Mouse (Mus musculus) frontal cortex, postnatal 10 days (tissue): Measurements from ENCODE around the gene Rpp25.
A peak's percentile ranks its signal among the peaks of the same experiment; 100 is the strongest.

Source experiments
- DNase-seq, 2 experiments: peaks; one replicate each; pipeline ENCODE4 v3.0.0; 2022; ENCODE audit warnings: low spot score in 2 of 2, mixed read lengths in 1 of 2

The Rpp25 gene

DNA sequence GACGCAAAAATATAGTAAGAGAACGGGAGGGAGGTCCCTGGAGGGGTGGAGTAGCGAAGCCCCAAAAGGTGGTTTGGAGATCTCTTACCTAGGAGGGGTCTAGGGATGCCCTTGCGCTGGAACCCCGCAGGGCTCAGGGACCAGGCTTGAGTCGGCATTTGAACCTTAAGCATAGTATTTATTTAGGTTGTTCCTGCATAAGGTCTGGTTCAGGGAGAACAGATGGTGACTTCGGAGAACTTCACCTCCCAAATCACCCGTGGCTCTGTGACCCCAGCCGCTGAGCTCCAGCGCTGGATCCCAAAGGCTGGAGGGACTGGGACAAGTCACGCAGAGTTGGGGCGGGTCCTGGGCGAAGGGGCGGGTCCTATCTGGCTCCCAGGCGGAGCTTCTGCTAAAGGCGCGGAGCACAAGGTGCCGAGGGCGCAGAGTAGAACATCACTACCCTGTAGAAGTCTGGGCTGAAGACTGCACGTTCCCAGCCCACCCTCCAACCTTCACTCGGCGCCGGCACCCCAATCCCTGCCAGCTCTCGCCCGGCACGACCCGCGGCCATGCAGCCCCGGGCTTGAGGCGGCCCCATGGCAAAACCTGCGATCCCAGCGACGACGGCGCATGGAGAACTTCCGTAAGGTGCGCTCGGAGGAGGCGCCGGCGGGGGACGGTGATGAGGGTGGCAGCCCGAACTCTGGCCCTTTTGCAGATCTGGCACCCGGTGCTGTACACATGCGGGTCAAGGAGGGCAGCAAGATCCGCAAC lies at the start of gene Rpp25:
Gene Rpp25, plus strand, starts transcription at position 405 of the 759 bp plus-strand sequence.
- DNase-seq: peak in 1 of 2 experiments; percentile 58

DNA sequence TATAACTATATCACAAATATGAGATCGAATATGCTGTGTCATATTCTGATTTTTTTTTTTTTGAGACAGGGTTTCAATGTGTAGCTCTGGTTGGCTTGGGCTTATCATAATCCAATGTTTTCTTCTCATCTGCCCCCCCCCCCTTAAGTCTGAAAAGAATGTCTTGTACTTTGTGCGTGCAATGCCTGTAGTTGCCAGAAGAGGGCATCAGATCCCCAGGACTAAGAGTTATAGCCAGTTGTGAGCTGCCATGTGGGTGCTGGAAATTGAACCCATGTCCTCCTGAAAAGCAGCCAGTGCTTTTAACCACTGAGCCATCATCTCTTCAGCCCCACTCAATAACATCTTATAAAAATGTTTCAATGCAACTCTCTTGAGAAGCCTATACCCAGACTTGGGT lies 44.1 kb upstream of the Rpp25 start:
- no peak for DNase-seq

DNA sequence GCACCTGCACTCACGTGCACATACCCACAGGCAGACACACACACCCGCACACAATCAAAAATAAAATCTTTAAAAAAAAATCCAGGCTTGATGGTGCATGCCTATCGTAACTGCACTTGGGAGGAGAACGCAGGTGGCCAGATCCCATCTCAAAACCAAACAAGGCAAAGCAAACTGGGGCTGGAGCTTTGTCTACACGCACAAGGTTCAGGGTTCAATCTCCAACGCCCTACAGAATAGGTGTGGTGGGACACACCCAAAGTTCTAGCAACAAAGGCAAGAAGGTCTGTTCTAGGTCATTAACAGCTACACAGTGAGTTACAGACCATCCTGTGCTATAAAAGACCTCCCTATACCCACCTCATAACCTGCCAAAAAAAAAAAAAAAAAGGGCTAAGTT lies 41.0 kb upstream of the Rpp25 start:
- DNase-seq: no peak

DNA sequence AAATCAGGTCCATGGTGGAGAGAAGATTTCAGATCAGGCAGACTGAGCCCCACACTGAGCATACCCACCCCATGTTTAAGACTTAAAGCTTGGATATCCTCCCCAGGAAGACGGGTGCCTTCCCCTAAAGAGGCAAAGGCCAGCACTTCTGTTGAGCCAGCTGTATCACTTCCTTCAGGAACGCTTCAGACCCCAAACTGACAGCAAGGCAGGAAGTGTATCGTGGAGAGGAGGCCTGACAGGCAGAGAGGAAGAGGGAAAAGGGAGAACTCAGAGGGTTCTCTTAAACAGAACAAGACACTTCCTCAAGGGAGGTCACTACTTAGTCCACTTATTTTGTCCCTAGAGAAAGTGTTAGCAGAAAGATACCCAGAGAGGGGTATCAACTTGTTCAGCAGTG lies 37.7 kb upstream of the Rpp25 start:
- no peak for DNase-seq

GRCm38 (mm10) chr9:57467271-57467771 lies 36.5 kb upstream of the Rpp25 start:
- peak; percentile 57 to 58 for DNase-seq

GRCm38 (mm10) chr9:57467896-57468549 lies 35.8 kb upstream of the Rpp25 start, which contains the start of gene Scamp5:
TSS of gene Scamp5 (minus strand) at chr9:57468060.
- DNase-seq: peak; percentile 79 to 90

- peak; percentile 46 to 74 for DNase-seq
Measured at GRCm38 (mm10) chr9:57468914-57469313, 34.9 kb upstream of the Rpp25 start.

- peak; percentile 70 to 83 for DNase-seq
Measured at GRCm38 (mm10) chr9:57485774-57486173, 18.1 kb upstream of the Rpp25 start.

- DNase-seq: no peak
Measured at GRCm38 (mm10) chr9:57487807-57488206, 16.0 kb upstream of the Rpp25 start.

GRCm38 (mm10) chr9:57493532-57493931 lies 10.3 kb upstream of the Rpp25 start:
- DNase-seq: no peak

GRCm38 (mm10) chr9:57494970-57495369 lies 8.9 kb upstream of the Rpp25 start:
- DNase-seq: no peak

DNA sequence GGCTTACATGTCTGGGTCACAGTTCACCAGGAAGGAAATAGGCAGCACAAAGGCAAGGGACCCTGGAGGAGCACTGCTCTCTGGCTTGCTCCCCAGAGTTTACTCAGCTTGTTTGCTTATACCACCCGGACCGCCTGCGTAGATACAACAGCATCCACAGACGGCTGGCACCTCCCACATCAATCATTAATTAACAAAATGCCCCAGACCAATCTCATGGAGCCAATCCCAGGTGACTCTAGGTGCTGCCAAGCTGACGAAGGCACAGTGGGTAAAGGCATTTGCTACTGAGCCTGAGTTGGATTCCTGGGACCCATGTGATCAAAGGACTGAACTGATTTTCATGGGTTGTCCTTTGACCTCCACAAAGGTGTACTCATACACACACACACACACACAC lies 6.6 kb upstream of the Rpp25 start:
- DNase-seq: no peak

GRCm38 (mm10) chr9:57498536-57498935 lies 5.3 kb upstream of the Rpp25 start:
- no peak for DNase-seq

DNA sequence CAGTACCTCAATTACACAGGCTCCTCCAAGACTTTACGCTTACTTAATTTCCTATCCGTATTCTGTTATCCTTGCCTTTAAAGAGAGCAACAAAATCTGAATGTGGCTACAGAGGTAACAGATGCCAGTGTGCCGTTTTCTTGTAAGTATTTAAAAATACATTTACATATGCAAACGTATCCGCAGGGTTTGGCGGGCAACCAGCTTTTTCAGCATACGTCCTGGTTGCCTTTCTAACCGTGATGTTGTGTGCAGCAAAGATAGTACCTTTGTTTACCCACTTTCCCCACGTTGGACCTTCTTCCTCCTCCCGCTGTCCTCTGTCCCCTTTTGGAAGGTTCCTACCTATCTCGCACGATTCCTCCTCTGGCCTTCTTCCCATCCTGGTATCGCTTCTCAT lies 2.4 kb upstream of the Rpp25 start:
- no peak for DNase-seq

GRCm38 (mm10) chr9:57501861-57502260 lies 2.0 kb upstream of the Rpp25 start:
- peak; percentile 54 to 60 for DNase-seq

- DNase-seq: no peak
Measured at GRCm38 (mm10) chr9:57502911-57503621, 760 bp upstream of the Rpp25 start.

DNA sequence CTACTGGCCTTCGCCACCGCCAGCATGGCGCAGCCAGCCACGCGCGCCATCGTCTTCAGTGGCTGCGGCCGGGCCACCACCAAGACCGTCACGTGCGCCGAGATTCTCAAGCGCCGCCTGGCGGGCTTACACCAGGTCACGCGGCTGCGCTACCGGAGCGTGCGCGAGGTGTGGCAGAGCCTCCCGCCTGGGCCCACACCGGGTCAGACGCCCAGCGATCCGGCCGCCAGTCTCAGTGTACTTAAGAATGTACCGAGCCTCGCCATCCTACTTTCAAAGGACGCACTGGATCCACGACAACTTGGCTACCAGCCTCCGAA lies 515 bp downstream of the Rpp25 start:
- DNase-seq: peak in 1 of 2 experiments; percentile 67

- no peak for DNase-seq
Measured at GRCm38 (mm10) chr9:57504891-57505290, 1.1 kb downstream of the Rpp25 start.

- DNase-seq: peak; percentile 54 to 66
Measured at GRCm38 (mm10) chr9:57505700-57506099, 1.9 kb downstream of the Rpp25 start.

GRCm38 (mm10) chr9:57510577-57510976 lies 6.8 kb downstream of the Rpp25 start:
- no peak for DNase-seq

GRCm38 (mm10) chr9:57517113-57517512 lies 13.3 kb downstream of the Rpp25 start:
- peak in 1 of 2 experiments; percentile 59 for DNase-seq

GRCm38 (mm10) chr9:57520375-57521055 lies 16.7 kb downstream of the Rpp25 start:
- DNase-seq: no peak
